Mouse (Mus musculus) thymus, postnatal 0 days (tissue): ENCODE data around the gene Hist1h4i. TPM values are rescaled to one million over a fixed set of nuclear protein-coding genes. Genes with fewer than 3 reads are reported as not detected.
"Not testable (repeated sequence)": the region's sequence is repeated elsewhere in the genome, so short reads cannot be mapped to it uniquely, and the experiment has no call there.

Experiments used
- DNase-seq: peaks from one replicate; pipeline ENCODE4 v3.0.0-alpha.2; 2015; ENCODE audit warnings: low spot score
- polyA plus RNA-seq: library from polyadenylated mRNA; unstranded; fragments of >200 nt; fragmentation: Nextera tagmentation; extraction: Ambion mirVana; gene quantifications from 2 replicates; pipeline ENCODE4 v1.2.1, GENCODE M21; 2015

Hist1h4i gene
- polyA plus RNA-seq = 37.1 and 39.2 TPM in 2 replicates

- DNase-seq = peak; percentile 96
Observed at GRCm38 (mm10) chr13:22041142-22041536, at the start of gene Hist1h4i. Gene Hist1h4i (minus strand): TSS chr13:22041362.

GRCm38 (mm10) chr13:22084140-22084539 lies 43.0 kb upstream of the Hist1h4i start, which contains the start of gene Vmn1r188:
Gene Vmn1r188 (plus strand): TSS chr13:22084440.
- DNase-seq = not testable (repeated sequence)

- no peak for DNase-seq
Observed at GRCm38 (mm10) chr13:22063468-22063867, 22.3 kb upstream of the Hist1h4i start.

GRCm38 (mm10) chr13:22061422-22061821 lies 20.3 kb upstream of the Hist1h4i start:
- DNase-seq = no peak

- no peak for DNase-seq
Observed at GRCm38 (mm10) chr13:22053754-22054153, 12.6 kb upstream of the Hist1h4i start.

GRCm38 (mm10) chr13:22051523-22051859 lies 10.3 kb upstream of the Hist1h4i start:
- no peak for DNase-seq

- DNase-seq = peak; percentile 92
Observed at GRCm38 (mm10) chr13:22050591-22051522, 9.7 kb upstream of the Hist1h4i start.

- DNase-seq = peak; percentile 76
Observed at GRCm38 (mm10) chr13:22049737-22050440, 8.7 kb upstream of the Hist1h4i start.

GRCm38 (mm10) chr13:22049041-22049440 lies 7.9 kb upstream of the Hist1h4i start:
- peak; percentile 50 for DNase-seq

- DNase-seq = peak; percentile 14
Observed at GRCm38 (mm10) chr13:22045311-22045710, 4.1 kb upstream of the Hist1h4i start.

GRCm38 (mm10) chr13:22044432-22045155 lies 3.4 kb upstream of the Hist1h4i start:
- DNase-seq = peak; percentile 1

- peak; percentile 72 for DNase-seq
Observed at GRCm38 (mm10) chr13:22043503-22044431, 2.6 kb upstream of the Hist1h4i start.

GRCm38 (mm10) chr13:22042568-22043502 lies 1.7 kb upstream of the Hist1h4i start, which contains the start of the genes Hist1h2ag and Hist1h2bj:
Gene Hist1h2ag (minus strand): TSS chr13:22042944.
Gene Hist1h2bj (plus strand): TSS chr13:22043214.
- peak; percentile 98 for DNase-seq

GRCm38 (mm10) chr13:22041651-22042567 lies 747 bp upstream of the Hist1h4i start:
- peak; percentile 40 for DNase-seq

- peak; percentile 69 for DNase-seq
Observed at GRCm38 (mm10) chr13:22040464-22041141, 559 bp downstream of the Hist1h4i start.

GRCm38 (mm10) chr13:22039951-22040463 lies 1.2 kb downstream of the Hist1h4i start:
- DNase-seq = peak; percentile 2

GRCm38 (mm10) chr13:22039364-22039763 lies 1.8 kb downstream of the Hist1h4i start:
- no peak for DNase-seq
